Mouse (Mus musculus) thymus, adult 18-20 months (tissue): Measurements from ENCODE around the gene Ift88.

Experiments used
- DNase-seq, 2 experiments: peaks; one replicate each; pipeline ENCODE4 v3.0.0; 2022; ENCODE audit warnings: mixed read lengths in 2 of 2

Ift88 gene

DNA sequence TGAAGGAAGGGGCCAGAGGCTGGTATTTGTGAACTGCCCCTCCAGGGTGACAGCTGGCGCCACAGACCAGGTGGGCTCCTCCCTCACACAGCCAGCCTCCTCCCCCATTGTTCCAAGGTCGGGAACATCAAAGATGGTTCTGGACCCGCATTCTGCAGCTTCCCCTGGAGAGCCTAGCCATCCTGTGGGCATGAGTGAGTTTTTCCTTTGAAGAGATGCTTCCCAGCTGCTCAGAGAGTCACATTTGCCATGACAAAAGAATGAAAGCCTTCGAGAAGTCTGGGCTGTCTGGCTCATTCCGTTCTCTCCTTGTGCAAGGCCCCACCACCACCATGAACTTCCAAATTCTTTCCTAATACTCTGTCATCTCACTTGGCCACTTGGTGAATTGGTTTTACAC, 110.5 kb downstream of the Ift88 start:
- DNase-seq, result no peak

DNA sequence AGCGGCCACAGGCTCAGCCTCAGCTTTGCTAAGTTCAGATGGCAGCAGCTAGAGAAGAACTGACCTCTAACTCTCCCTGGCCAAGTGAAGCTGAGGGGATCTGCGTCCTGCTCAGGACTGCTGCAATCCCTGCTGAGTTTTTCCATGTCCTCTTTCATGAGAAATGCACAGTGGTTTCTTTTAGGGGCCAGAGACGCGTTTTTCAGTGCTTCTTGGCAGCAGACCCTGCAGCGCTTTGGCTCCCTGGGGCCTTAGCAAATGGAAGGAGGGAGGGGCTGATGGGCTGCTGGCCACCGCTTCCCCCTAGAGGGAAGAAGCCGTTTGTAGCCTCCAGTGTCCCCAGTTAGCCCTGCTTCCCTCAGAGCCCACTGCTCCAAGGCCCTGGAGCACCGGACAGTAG, 111.1 kb downstream of the Ift88 start:
- no peak for DNase-seq

GRCm38 (mm10) chr14:57535646-57536045, 111.8 kb downstream of the Ift88 start:
- DNase-seq, result no peak

- no peak for DNase-seq
Measured at GRCm38 (mm10) chr14:57536820-57537219, 113.0 kb downstream of the Ift88 start.

- no peak for DNase-seq
Measured at GRCm38 (mm10) chr14:57537261-57538015, 113.6 kb downstream of the Ift88 start.

DNA sequence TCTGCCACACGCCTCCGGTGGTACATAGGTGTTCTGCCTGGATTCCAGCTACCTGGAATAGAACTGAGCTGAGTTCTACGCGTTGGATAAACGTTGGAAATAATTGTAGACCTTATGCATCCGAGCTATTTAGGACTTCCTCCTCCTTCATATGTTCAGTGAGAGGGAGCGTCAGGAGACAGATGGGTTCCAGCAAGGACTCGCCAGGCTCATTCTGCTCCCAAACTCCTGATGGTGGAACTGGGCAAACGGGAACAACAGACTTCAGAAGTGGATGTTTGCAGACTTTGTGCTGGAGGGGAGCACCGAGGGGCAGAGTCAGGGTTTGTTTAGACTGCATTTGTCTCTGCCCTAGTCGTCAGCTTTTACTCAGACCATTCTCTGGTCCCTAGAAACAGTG, 116.8 kb downstream of the Ift88 start:
- no peak for DNase-seq

GRCm38 (mm10) chr14:57542231-57542630, 118.4 kb downstream of the Ift88 start:
- DNase-seq, result no peak

DNA sequence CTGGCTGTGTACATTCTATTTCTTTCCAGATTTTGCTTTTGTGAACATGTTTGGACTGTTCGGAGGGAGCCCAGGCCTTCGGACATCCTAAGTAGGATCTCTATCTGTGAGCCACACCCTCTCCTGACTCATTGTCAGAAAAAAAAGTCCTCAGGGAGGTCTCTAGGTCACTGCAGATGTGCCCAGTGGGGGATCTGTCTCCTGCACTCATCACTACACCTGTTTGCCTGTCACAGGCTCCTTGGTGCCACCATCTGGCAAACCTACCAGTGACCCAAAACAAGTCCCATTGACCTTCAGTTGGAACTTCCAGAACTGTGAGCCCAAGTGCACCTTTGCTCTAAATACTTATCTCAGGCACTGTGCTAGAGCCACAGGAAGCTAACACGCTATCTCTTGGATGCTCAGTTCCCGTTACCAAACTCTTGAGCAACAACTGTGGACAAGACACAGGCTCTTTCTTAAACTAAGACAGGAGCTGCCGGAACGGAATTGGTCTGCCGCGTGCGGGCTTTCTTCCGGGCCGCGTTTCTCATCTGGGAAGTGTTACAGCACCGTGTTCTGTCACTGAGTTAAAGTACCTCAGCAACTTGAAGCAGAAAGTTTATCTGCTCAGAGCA, 119.7 kb downstream of the Ift88 start:
- no peak for DNase-seq

DNA sequence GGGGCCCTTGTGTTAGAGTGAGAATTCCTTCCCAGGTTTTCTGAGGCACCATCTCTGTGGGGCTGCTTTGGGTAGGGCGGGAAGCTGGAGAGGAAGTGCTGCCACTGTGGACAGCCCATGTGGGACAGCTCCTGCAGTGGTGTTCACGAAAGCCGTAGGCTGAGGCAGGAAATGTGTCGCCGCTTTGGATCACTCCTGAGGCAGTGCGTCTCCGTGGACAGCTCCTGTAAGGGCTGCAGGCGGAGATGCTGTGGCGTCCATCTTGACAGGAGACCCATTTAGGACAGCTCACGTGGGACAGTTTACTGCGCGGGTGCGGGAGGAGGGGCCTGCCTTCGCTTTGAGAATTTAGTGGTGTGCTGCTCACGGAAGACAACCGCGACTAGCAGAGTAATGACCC, 121.7 kb downstream of the Ift88 start:
- no peak for DNase-seq

DNA sequence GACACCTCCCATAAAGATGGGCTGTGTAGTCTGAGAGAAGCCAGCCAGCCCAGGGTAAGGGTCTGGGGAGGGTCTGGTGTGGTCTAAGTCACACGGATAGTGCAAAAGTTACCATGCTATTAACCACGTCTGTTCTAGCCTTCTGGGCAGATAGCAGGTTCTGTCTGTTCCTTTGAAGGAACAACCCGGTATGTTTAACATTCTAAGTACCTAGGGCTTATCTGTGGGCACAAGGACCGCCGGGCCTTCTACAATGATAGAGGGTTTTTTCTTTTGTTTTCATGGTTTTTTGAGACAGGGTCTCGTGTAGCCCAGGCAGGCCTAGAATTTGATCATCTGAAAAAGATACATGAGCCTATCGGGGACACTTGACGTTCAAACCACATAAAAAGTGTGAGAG, 122.3 kb downstream of the Ift88 start:
- DNase-seq, result no peak

DNA sequence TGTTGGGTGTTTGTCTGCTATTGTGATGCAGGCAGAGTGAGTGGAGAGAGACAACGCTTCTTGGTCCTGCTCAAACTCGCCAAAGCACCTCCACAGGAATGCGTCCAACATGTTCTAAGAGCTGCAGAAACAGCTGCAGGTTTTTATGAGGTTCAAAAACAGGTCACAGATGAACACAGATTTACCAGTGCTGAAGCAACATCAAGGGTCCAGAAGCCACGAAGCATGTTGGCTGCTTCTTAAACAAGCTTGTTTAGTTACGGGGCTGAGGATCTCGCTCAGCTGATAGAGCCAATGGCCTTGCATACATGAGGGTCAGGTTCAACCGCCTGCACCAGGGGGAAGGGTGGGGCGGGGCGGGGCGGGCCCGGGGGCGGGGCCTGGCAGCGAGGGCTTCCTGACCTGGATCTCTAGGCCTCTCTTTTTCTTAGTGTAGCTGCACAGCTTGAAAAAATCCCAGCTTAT, 122.7 kb downstream of the Ift88 start:
- DNase-seq, result no peak

DNA sequence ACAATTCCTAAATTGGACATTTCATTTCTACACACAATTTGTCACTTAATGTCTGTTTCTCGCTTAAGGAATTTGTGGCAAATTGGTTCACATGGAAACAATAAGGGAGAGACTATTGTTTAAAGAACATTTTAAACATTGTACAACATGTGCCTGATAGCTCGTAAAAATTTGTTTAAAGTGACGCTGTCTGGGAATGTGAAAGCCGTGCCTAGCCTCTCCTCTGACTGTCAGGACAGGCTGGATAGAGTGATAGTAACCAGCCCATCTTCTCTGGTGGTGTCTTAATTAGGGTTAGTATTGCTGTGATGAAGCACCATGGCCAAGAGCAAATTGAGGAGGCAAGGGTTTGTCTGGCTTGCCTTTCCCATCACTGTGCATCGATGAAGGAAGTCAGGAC, 123.2 kb downstream of the Ift88 start:
- no peak for DNase-seq

GRCm38 (mm10) chr14:57552945-57553344, 129.1 kb downstream of the Ift88 start:
- DNase-seq, result no peak

GRCm38 (mm10) chr14:57554434-57554833, 130.6 kb downstream of the Ift88 start:
- no peak for DNase-seq

DNA sequence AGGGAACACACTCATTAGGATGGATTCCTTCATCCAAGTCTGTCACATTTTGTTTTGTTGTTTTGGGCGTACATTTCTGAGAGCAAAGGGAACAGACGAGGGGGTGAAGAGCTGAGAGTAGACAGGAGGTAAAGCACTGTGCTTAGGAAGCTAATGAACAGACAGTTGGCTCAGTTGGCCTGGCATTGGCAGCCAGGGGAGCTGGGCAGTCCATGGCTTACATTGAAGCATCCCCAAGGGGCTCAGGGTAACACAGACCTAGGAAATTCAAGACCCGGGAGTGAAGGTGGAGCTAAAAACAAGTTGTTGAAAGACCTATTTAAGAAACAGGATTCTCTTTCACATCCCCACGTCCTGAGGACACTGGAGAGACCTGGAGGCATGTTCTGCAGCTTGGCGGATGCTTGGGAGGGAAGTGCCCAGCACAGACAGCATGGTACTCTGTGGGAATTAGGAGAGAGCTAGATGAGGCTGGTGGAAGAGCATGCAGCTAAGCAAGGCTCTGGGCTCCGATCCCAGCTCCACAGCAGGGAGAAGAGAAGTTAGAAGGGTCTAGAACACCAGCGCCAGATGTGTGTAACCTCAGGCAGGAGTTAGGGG, 131.7 kb downstream of the Ift88 start:
- no peak for DNase-seq

GRCm38 (mm10) chr14:57556922-57557321, 133.1 kb downstream of the Ift88 start:
- no peak for DNase-seq

- no peak for DNase-seq
Measured at GRCm38 (mm10) chr14:57565626-57566025, 141.8 kb downstream of the Ift88 start.
